In genomic region chr2:31060787-31061730, GRCm38 (mm10) we compare ENCODE assay signal across 9 mouse cellular contexts.
DNase-seq lines count a peak whose midpoint lies in the region; ATAC-seq lines count a peak whose summit lies in the region.
"Had no signal": no experiment of that assay in that cellular context is flagged by ENCODE, and none has a peak within 500 bp of the region (broad histone marks: within the 10 kb centered on the region; RNA-seq: fewer than 3 reads in every experiment).

No protein-coding gene starts in this region.

- H3K36me3 ChIP-seq in intestine, embryonic 16.5 days (ENCODE audit: control insufficient read depth, insufficient read depth, low read length) = peaks cover 9% of the 10 kb centered on the region

- no peaks in the 10 kb centered on the region for H3K4me1 ChIP-seq in intestine, embryonic 16.5 days (ENCODE audit: control insufficient read depth, insufficient read depth, low read length)
- H3K4me1 ChIP-seq: limb, embryonic 13.5 days had no signal

- no peaks in the 10 kb centered on the region for H3K9me3 ChIP-seq in intestine, embryonic 16.5 days (ENCODE audit: control insufficient read depth, low read length)
- H3K9me3 ChIP-seq: limb, embryonic 13.5 days had no signal

- ATAC-seq in intestine, embryonic 16.5 days = no peak

- no peak overlapping the region for H3K4me2 ChIP-seq in intestine, embryonic 16.5 days (ENCODE audit: low read depth, low read length)
- H3K4me2 ChIP-seq: limb, embryonic 13.5 days had no signal

- intact Hi-C loops in heart, postnatal 14 days (cut with DNase I) = no loop called here

- H3K27me3 ChIP-seq in intestine, embryonic 16.5 days (replicated peaks; ENCODE audit: control insufficient read depth, insufficient read depth, low read length) = no peaks in the 10 kb centered on the region
- H3K27me3 ChIP-seq: limb, embryonic 13.5 days had no signal

- peak; percentile 95 for DNase-seq in heart, adult 11 months
- no peak for DNase-seq in heart, postnatal 14 days
- DNase-seq in cerebellum, adult 9-10 months = peak; percentile 96
- peak; percentile 23 for DNase-seq in lung, postnatal 10 days
- DNase-seq in thymus, postnatal 0 days (ENCODE audit: low spot score) = peak; percentile 61
- no peak for DNase-seq in kidney, adult 8-10 months
- DNase-seq in urinary bladder, postnatal 4 days (ENCODE audit: low spot score in 2 of 2) = no peak

- 86% methylated on average over 28 of the region's 28 CpGs for WGBS in intestine, embryonic 16.5 days

- no peak overlapping the region for H3K9ac ChIP-seq in intestine, embryonic 16.5 days (ENCODE audit: low read depth, low read length)
- H3K9ac ChIP-seq: limb, embryonic 13.5 days had no signal

- no peak overlapping the region for H3K27ac ChIP-seq in intestine, embryonic 16.5 days (ENCODE audit: low read length)
- H3K27ac ChIP-seq: limb, embryonic 13.5 days had no signal

- no peak overlapping the region for H3K4me3 ChIP-seq in intestine, embryonic 16.5 days (ENCODE audit: low read length)
- H3K4me3 ChIP-seq: limb, embryonic 13.5 days had no signal

Comparison
In these comparisons a context has a peak if more than half of its experiments do, and no peak if none do; other contexts are left out.
1. DNase-seq: peak in heart, adult 11 months (single experiment), cerebellum, adult 9-10 months (single experiment), lung, postnatal 10 days (single experiment) and thymus, postnatal 0 days (single experiment); none in heart, postnatal 14 days (0 of 2), kidney, adult 8-10 months (0 of 2) and urinary bladder, postnatal 4 days (0 of 2).